Mouse (Mus musculus): ENCODE data around the gene Abhd4.

DNA sequence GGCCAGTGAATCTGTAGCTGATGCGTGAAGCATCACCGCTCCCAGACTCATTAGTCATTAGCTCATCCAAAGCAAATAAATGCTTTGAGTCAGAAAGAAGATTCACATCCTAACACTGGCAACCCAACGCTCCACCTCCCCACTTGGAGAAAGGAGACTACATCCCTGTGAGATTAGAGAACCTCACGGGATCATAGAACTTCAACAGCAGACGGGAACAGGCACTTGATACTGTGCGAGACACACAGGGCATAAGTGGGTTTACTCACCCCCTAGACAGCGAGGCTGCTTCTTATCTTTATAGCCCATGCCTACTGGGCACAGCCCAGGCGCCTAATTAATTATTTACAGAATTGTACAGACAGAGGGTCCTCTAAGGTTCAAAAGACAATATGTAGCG is 21.8 kb upstream of the Abhd4 start:
- TF ChIP-seq POLR2A (IDR thresholded peaks at IDR 0.05; ENCODE audit: borderline replicate concordance, low read depth, low read length) (no peak), CTCF (IDR thresholded peaks at IDR 0.05; ENCODE audit: low read depth, low read length) (no peak)
